Mouse (Mus musculus) layer of hippocampus, postnatal 25 days (tissue): ENCODE measurements around the gene Nol4l. TPM values are rescaled to one million over a fixed set of nuclear protein-coding genes. Genes with fewer than 3 reads are reported as not detected.

ENCODE experiments used
- DNase-seq, 2 experiments: peaks; one replicate each; pipeline ENCODE4 v3.0.0; 2022; ENCODE audit warnings: mixed read lengths in 2 of 2, low spot score in 1 of 2; ENCODE audit errors: extremely low spot score in 1 of 2
- total RNA-seq, 2 experiments: library from RNA; stranded (reverse); gene quantifications; 2 replicates each; pipeline ENCODE4 v1.2.3; 2021

Gene Nol4l
- total RNA-seq, 2 experiments from 2014 or later, result 42.7 to 48.9 TPM

DNA sequence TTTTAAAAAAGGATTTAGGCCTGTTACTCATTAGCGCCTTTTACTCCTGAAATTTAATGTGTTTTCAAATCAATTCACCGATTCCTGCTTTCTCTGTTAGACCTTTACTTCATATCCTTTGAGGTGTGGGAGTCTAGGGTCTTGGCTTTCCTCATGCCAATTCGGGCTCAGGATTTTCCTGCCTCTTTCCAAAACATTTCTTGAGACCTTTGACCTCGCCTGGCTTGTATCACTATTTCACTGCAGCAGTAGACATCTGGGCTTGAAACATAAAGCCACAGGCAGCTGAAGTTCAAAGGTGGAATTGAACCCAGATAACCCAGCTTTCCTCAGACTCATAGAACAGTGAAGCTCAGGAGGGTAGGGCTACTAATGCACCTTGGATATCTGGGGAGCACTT is 83.3 kb downstream of the Nol4l start:
- no peak for DNase-seq

DNA sequence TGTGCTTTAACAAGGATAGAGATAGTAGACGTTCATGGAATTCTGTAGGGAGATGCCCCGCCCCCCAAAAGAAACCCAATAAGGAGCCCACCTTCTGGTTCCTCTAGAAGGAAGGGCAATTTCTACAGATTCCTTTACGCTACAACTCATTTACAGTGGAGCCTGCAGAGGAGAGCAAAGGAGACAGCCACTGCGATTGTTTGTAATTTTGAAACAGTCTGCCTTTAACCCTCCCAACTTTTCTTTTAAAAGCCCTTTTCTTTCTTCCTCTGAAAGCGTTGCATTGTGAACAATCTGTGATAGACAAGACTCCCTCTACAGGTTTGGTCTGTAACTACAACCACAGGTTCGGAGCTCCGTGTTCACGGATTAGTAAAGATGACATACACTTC is 83.8 kb downstream of the Nol4l start:
- no peak for DNase-seq

DNA sequence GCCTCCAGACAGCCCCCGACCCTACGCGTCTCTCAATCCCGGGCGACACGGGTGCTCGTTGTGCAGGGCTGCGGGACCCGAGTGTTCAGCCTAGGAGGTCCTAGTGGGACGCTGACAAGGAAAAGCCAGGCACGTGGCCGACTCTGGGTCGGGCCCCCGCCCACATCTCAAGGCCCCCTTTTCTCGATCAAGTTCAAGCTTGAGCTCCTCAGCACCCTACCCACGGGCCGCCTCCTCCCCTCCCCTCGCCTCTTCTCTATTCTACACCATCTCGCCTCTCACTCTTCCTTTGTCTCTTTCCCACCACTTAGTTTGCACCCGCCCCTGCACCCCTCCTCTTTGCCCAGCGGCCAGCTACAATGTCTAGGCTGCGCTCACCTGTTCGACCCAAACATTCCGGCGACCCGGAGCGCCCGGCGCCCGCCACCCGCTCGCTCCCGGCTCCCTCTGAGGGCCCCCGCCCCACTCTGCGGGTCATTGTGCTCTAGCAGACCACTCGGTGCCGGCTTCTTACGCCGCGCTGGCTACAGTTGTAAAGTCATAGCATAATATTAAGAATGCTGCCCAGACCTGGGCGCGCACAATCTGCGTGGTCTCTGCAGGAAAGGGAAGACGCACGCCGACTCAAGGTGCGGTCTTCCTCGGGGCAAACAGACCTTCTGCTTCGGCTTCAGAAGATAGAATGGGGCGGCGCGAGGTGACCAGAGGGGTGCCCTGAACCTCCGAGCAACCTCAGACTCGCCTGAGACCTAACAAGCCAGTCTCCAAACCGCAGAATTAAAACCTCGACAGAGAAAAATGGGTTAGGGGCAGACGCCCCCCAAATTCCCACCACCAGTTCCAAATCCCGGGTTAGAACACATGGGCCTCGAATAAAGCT is 84.4 kb downstream of the Nol4l start:
- DNase-seq, result no peak

DNA sequence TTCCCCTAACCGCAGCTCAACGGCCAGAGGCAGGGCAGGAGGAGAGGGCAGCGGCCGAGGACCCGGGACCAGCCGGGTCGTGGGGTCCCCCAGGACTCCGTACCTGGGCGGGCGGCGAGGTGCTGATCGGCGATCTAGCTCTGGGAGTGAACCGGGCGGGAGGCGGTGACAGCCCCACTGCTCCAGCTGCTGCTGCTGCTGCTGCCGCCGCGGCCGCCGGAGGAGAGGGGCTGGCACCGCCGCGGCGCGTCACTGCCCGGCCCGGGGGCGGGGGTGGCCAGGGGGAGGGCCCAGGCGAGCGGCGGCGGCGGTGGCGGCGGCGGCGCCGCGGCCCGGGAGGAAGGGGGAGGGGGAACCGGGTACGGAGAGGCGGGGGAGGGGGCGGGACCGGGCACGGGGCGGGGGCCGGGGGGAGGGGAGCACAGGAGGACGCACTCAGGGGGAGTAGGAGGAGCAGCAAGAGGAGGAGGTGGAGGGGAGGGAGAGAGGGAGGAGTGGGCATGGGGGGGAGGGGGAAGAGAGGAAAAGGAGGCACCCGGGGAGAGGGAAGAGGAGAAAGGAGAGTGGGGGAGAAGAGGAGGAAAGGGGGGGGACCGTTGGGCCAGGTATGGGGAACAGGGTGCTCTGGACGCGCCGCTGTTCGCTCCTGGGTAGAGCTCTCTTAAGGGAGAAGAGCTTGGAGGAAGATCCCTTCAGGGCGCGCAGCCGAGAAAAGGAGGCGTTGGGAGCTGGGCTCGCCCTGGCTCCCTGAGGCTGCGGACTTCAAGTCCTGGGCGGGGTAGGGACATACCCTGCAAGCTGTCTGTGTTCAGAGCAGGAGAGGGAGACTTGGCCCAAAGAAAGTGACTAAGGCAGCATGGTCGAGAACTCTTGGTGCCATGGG is 85.3 kb downstream of the Nol4l start:
- peak; percentile 44 to 45 for DNase-seq

DNA sequence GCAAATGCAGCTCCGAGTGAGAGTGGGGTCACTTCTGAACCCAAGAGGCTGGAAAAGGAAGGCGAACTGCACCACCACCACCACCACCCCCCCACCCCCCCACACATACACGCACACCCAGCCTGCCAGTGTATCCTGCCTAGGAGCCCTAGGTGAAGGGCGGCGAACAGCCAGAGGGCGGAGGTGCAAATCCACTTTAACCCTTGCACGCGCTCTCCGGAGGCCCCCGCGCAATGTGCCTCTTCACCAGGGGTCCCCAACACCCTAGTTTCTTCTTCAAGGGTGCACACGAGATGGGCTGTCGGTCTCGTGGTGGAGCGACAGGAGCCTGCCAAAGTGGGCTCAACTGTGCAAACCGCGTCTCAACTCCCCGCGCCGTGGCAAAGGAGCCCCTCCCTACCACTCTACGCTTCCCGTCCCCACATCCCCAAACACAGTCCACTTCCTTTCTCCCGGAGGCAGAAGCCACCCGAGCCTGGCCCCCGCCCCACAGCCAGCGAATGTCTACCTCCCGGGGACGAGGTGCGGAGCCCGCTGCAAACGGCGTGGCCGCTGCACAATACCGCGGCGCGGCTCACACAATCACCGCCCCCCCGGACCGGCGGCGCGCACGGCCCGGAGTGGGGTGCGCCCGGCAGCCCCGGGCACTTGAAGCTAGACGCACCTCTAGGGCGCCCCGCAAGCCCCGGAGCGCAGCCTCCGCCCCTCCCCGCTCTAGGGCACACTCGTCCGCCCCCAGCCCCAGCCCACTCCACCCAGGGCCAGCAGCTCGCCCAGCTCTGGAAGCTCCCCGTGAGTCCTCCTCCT is 86.1 kb downstream of the Nol4l start:
- DNase-seq, result no peak

DNA sequence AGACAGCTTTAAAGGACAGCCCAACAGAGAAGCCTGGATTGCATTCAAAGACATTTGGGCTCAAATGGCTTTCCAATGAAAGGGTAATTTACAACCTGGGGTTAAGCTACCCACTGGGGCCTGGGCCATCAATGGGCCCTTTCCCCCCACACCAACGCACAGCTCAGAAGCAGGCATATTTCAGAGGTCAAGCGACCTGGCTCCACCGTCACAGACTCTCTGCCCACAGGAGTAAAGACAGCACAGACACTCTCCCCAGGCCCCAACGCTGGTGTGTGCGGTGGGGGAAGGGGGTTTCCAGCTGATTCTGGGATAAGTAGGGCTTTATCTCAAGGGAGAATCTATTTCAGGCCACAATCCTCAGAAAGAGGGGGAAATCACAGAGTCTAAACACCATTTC is 87.1 kb downstream of the Nol4l start:
- no peak for DNase-seq

DNA sequence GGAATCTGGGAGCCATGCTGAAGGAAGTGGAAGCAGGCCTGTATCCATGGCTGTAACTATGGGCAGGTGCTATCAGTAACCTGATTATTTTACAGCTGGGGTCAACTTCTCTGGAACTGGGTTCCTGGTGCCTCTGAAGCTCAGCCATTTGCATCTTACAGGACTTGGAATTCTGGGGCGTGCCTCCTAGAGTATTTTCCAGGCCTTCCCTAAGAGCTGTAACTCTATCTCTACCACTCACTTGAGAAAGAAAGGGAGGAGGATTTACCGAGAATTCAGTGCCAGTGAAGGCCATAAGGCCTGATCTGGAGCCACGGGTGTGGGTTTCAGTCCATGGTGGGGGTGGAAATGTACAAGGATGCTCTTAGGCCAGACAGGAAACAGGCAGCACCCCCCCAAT is 88.5 kb downstream of the Nol4l start:
- no peak for DNase-seq

DNA sequence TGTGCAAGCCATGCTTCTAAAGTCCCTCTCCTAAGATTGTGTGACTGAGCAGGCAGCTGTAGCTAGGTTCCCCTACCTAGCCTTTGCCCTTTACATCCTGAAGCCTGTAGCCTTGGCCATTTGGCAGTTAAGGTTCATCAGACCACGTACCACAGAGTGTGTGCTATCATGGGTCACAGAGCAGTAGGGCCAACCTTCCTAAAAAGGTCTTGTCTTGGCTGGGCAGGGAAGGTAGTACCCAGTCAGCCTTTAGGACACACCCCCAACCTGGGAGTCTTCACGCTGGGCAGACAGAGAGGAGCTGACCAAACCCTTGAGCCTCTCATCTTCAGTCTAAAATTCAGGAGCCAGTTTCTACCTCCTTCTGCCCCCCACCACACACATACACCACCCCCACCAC is 89.0 kb downstream of the Nol4l start:
- DNase-seq, result no peak

DNA sequence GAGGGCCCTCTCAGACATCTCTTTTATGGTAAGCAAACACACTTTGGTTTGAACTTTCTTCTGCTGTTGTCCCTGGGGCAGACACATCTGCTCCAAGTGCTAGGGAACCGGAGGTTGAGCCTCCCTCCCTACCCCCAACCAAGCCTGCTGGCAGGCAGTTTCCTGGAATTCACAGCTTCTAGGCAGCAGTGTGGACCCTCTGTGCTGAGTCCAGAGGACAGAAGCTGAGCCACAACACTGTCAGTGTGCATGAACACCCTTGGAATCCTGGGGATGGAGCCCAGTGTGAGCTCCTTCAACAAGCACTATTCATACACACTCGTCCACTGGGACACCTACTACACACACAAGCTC is 92.5 kb downstream of the Nol4l start:
- DNase-seq, result no peak

DNA sequence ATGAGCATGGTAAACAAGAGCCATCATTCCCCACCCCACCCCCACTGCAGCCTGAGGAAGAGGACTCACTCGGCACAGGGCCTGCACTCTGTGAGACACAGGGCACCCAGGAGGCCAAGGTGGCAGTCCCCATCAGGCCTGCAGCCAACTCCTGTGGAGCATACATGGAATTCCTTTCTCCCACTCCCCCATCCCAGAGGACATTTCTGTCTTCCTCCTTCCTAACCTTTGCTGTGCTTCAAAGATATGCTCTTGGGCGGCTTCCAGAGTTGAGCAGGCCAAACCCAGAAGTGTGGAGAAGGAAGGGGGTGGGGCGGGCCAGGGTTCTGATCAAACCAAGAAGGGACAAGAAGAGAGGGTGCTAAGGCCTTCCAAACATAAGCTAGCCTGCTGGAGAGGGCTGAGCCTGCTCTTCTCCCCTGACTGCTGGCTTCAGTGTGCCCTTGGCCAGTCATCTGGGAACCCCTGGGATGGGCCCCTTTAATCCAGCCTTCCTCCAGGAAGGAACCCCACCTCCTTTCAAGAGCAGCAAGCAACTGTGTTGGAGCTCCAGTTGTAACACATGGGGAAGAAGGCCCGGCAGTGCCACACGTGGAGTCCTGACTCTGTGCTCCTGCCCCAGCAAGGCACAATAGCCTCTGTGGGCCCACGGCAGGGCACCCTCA is 93.0 kb downstream of the Nol4l start:
- DNase-seq, result no peak

DNA sequence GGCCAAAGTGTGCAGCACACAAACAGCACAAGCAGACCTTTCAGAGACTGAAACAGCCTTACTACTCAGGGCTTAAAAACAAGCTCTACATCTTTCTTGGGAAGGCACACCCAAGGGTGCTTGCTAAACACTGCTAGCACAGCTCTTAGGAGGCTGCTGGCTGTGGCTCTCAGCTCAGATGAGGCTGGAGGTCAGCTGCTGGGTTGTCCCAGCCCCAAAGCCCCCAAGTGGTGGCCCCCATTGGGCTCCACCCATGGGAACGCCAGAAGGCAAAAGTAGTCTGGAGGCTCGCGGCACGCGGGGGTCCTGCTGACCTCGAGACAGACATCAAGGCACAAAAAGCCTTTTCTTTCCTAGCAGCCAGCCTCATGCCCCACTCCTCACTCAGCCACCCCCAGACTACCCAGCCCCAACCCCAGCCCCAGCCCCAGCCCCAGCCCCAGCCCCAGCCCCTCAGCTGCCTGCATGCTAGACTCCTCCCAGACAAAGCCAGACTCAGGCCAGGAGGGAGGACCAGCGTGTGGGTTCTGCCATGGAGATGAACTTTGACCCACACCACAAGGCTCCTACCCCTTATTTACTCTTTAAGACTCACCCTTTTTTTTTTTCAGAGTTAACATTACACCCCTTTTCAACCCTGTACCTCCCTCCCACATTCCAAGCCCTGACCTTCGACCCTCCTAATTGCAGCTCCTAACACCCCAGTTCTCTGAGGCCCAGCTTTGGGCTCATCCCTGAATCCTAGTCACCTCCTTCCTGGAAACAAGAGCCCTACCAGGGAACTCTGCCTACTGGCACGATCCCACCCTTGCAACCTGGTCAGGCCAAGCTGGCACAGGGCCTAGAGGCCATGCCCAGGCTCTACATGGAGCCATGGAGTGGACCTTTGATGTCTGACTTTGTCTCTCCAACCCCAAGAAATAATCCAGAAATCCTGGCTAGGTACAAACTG is 94.6 kb downstream of the Nol4l start:
- DNase-seq, result no peak

DNA sequence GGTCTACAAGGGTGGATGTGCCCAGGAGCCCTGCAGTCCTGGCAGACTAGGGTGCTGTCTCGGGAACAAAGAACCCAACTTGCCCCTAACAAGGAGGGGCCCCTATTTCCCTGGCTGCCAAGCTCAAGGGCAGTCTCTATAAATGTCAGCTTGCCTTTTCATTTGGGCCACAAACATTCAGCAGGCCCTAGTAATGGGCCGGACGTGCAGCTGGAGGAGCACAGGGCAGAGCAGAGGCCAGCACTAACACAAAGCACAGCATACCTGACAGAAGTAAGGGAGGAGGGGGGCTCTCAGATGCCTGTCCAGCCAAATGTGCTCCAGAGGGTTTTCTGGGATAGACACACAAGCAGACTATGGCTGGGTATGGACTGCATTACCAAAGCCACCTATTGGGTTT is 95.9 kb downstream of the Nol4l start:
- no peak for DNase-seq

DNA sequence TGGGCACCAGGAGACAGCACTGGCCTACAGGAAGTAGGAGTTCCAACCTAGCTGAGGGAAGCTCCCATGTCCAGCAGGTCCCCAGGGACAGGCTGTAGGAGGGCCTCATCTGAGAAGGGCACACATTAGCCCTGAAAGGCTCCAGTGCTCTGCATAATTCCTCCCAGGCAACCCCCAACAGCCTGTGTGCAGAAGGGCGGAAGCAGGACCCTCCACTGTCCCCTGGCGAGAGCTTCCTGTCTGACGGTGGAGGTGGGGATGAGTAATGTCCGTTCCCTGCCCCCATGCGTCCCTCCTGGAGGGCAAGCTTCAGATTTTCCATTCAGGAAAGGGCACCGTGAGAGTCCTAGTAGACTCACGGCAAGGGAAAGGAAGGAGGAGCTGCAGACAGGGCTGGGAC is 97.3 kb downstream of the Nol4l start:
- DNase-seq, result no peak

DNA sequence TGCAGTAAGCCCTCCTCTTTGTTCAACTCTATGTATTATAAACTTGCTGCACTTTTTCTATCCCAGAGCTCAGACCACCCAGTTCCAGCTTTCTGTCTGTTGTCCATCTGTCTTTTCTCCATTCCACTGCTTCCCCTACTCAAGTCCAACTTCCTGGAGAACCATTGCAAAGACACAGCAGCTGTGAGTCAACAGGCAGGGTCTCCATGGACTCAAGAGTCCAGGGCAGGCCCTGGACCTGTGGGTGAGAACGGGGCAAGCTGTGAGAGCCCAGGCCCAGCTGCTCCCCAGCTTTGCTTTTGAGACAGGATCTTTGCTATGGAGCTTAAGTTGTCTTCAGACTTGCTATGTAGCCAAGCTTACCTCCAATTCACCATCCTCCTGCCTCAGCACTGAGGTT is 99.2 kb downstream of the Nol4l start:
- DNase-seq, result no peak

DNA sequence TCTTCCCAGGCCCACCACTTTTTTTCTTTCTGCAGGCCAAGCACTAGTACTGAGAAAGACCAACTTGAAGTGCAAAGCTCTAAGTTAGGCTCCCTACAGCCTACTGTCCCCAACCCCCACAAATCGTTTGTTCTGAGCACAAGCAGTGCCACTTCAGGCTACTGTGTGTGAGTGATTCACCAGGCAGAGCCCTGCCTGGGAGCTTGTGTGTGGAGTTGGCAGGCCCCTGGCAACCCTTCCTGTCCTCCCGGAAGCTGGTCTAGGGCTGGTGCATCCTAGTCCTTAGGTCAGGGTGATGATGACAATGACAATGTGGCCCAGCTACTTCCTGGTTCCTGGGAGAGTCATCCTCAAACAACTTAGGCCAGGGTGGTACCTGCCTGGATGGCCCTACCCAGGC is 101.3 kb downstream of the Nol4l start:
- no peak for DNase-seq

DNA sequence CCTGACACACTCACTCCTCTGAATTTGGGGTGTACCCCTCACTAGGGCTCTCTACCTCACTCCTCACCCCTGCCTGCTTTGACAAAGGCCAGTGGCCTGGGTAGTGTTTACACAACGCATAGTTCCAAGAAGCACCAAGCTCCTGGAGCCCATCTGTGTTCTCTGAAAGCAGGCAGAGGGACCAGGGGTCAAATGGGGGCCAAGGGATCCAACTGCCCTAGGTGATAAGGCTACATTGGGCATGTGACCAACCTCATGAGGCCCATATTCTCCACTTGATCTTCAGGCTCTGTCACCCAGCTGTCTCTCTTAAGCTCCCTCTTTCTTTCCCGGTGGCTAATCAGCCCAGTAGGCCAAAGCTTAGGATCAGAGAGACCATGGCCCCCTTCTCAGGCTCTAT is 102.8 kb downstream of the Nol4l start:
- DNase-seq, result no peak

DNA sequence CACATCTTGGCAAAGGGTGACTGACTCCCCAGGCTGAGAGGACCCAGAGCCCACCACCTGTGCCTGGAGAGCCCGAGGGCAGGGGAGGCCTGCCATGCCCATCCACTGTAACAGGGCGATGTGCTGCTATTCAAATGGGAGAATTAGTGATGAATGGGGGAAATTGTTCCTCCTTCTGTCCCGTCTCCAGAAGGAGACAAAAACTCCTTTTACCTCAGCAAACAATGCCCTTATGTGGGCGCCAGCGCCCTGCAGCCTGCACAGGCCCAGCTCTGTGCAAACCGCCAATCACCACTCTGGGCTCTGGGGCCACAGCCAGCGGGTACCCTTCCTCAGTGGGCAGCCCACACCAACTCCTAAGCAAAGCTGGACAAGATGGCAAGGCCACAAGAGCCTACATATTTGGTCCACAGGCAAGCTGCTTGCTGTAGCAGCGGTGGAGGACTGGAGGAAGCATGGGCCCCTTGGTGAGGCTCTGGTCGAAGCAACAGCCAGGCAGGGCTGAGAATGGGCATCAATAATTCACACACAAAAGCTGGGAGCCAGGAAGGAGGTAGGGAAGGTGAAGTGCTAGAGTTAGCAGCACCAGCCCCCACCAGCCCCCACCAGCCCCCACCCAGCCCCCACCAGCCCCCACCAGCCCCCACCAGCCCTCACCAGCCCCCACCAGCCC is 103.6 kb downstream of the Nol4l start:
- no peak for DNase-seq

DNA sequence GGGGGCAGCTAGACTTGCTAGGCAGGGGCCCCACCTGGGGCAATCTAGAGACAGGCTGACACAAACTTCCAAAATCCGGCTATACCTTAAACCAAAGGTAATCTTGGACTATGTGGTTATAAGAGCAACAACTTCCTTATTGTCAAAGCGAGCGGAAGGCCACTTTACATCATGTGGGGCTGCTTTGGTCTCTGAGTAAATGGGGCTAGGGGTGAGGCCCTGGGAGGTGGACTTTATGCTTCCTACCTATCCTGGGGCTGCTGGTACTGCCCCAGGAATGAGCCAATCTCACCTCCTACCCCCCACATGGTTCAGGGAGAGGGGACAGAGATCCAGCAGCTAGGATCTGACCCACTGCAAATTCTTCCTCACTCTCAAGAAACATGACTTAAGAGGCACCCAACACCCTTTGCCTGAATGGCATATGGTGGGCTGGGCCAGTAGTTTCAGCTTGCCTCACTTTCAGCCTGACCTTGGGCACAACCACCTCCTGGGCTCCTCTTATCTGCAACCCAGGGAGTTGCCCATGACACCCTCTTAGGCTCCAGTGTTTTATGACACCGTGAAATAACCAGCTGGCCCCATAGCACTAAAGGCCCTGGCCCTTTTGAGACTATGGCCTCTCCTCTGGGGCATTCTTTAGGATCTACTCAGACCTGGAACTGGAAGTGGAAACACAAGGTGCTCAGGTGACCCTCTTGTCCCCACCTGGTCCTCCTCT is 104.5 kb downstream of the Nol4l start:
- DNase-seq, result no peak
